Mouse (Mus musculus) megakaryocyte progenitor cell, adult 5-6 weeks (primary cell): Measurements from ENCODE around the gene Gabrr3. TPM values are rescaled to one million over a fixed set of nuclear protein-coding genes. Genes with fewer than 3 reads are reported as not detected.
A peak's percentile ranks its signal among the peaks of the same experiment; 100 is the strongest.

Experiments
- ATAC-seq: replicated peaks from 2 replicates; pipeline ENCODE4 v1.8.0; 2016; ENCODE audit warnings: mild to moderate bottlenecking, moderate TSS enrichment, inconsistent platforms; ENCODE audit not compliant: poor library complexity
- total RNA-seq, 2 experiments: library from RNA; stranded (forward) in 1 of 2; stranded (reverse) in 1 of 2; fragments of 157-497, 149-512 nt in 1 of 2; fragments of 200-1000 nt in 1 of 2; gene quantifications; 2 replicates each; pipeline versions ENCODE4 v1.2.3 to v1.2.4; 2015 to 2017

Gene Gabrr3
- not detected in 2 replicates for total RNA-seq (2015)
- total RNA-seq (2017) = not detected in 2 replicates

GRCm38 (mm10) chr16:59407032-59407431, at the start of gene Gabrr3:
Gene Gabrr3, plus strand, starts transcription at chr16:59407332.
- no peak for ATAC-seq

GRCm38 (mm10) chr16:59363893-59364292, 43.2 kb upstream of the Gabrr3 start, which contains the start of gene Olfr209:
Gene Olfr209, minus strand, starts transcription at chr16:59363993.
- no peak for ATAC-seq

- no peak for ATAC-seq
These were observed 13.8 kb upstream of the Gabrr3 start for GRCm38 (mm10) chr16:59393300-59393699.

- peak; percentile 80 for ATAC-seq
These were observed 6.0 kb upstream of the Gabrr3 start for GRCm38 (mm10) chr16:59401102-59401501.

- ATAC-seq = no peak
These were observed 5.1 kb upstream of the Gabrr3 start for GRCm38 (mm10) chr16:59401985-59402384.

- ATAC-seq = peak; percentile 97
These were observed 3.4 kb upstream of the Gabrr3 start for GRCm38 (mm10) chr16:59403684-59404083.

GRCm38 (mm10) chr16:59404798-59405197, 2.3 kb upstream of the Gabrr3 start:
- ATAC-seq = no peak

GRCm38 (mm10) chr16:59409341-59409748, 2.2 kb downstream of the Gabrr3 start:
- ATAC-seq = no peak

- ATAC-seq = no peak
These were observed 2.7 kb downstream of the Gabrr3 start for GRCm38 (mm10) chr16:59409800-59410199.

GRCm38 (mm10) chr16:59413475-59413874, 6.3 kb downstream of the Gabrr3 start:
- ATAC-seq = no peak

GRCm38 (mm10) chr16:59420237-59420866, 13.2 kb downstream of the Gabrr3 start:
- ATAC-seq = no peak

GRCm38 (mm10) chr16:59420867-59421251, 13.7 kb downstream of the Gabrr3 start:
- ATAC-seq = peak; percentile 95

GRCm38 (mm10) chr16:59421571-59422345, 14.6 kb downstream of the Gabrr3 start:
- no peak for ATAC-seq

GRCm38 (mm10) chr16:59427960-59428359, 20.8 kb downstream of the Gabrr3 start:
- ATAC-seq = no peak

- no peak for ATAC-seq
These were observed 26.0 kb downstream of the Gabrr3 start for GRCm38 (mm10) chr16:59433181-59433580.

GRCm38 (mm10) chr16:59444880-59445559, 37.9 kb downstream of the Gabrr3 start:
- ATAC-seq = no peak

GRCm38 (mm10) chr16:59448181-59448580, 41.0 kb downstream of the Gabrr3 start:
- no peak for ATAC-seq

GRCm38 (mm10) chr16:59449092-59449491, 42.0 kb downstream of the Gabrr3 start:
- peak; percentile 66 for ATAC-seq

GRCm38 (mm10) chr16:59451813-59452212, 44.7 kb downstream of the Gabrr3 start:
- no peak for ATAC-seq

GRCm38 (mm10) chr16:59459259-59459861, 52.2 kb downstream of the Gabrr3 start:
- ATAC-seq = peak; percentile 99

- ATAC-seq = no peak
These were observed 56.4 kb downstream of the Gabrr3 start for GRCm38 (mm10) chr16:59463567-59463966.
